Mouse (Mus musculus) liver, embryonic 16.5 days (tissue): ENCODE results near the gene Rin2. TPM values are rescaled to one million over a fixed set of nuclear protein-coding genes. Genes with fewer than 3 reads are reported as not detected.
"Not testable (repeated sequence)": the region's sequence is repeated elsewhere in the genome, so short reads cannot be mapped to it uniquely, and the experiment has no call there.

Source experiments
- ATAC-seq: fragments of 200-750 bp; cut with Nextera tagmentation; 2 replicates; pipeline ENCODE4 v1.8.0; 2017; ENCODE audit warnings: low read depth, mild to moderate bottlenecking, moderate number of reproducible peaks, moderate library complexity
- H3K27ac ChIP-seq: fragments of 300-500 bp; sonication (generic); 2 replicates; pipeline ENCODE4 v1.5.1; 2014; ENCODE audit warnings: mild to moderate bottlenecking, low read length
- H3K27me3 ChIP-seq: fragments of 300-500 bp; sonication (generic); 2 replicates; pipeline ENCODE4 v1.6.1; 2014; ENCODE audit warnings: low read depth, low read length, mixed read lengths; ENCODE audit not compliant: control insufficient read depth, insufficient read depth
- H3K36me3 ChIP-seq: fragments of 300-500 bp; sonication (generic); 2 replicates; pipeline ENCODE4 v1.6.1; 2014; ENCODE audit warnings: mild to moderate bottlenecking; ENCODE audit not compliant: control insufficient read depth, insufficient read depth
- H3K4me1 ChIP-seq: fragments of 300-500 bp; sonication (generic); 2 replicates; pipeline ENCODE4 v1.6.1; 2014; ENCODE audit warnings: low read depth, low read length, mixed read lengths; ENCODE audit not compliant: control insufficient read depth
- H3K4me2 ChIP-seq: fragments of 300-500 bp; sonication (generic); 2 replicates; pipeline ENCODE4 v1.6.1; 2014; ENCODE audit warnings: low read depth, low read length, mixed read lengths
- H3K4me3 ChIP-seq: fragments of 300-500 bp; sonication (generic); 2 replicates; pipeline ENCODE4 v1.5.1; 2014; ENCODE audit warnings: low read depth, mild to moderate bottlenecking, low read length
- H3K9ac ChIP-seq: fragments of 300-500 bp; sonication (generic); 2 replicates; pipeline ENCODE4 v1.6.1; 2014; ENCODE audit warnings: low read depth, low read length
- H3K9me3 ChIP-seq: fragments of 300-500 bp; sonication (generic); replicated peaks from 2 replicates; pipeline ENCODE4 v1.6.1; 2016; ENCODE audit warnings: low read length; ENCODE audit not compliant: control insufficient read depth
- WGBS: fragments of 180-500 bp; shearing (Covaris S2); extraction: QIAGEN DNeasy Blood & Tissue Kit; methylation state at CpG from one replicate; pipeline ENCODE4 v1.1.7; 2014; ENCODE audit not compliant: insufficient replicate concordance; 5-methylcytosine and 5-hydroxymethylcytosine counted together
- polyA plus RNA-seq: library from polyadenylated mRNA; unstranded; fragments of >200 nt; fragmentation: Nextera tagmentation; extraction: Ambion mirVana; gene quantifications from 2 replicates; pipeline ENCODE4 v1.2.1, GENCODE M21; 2015

Gene Rin2
- polyA plus RNA-seq, 1 experiment from 2014 or later: 2.6 TPM

DNA sequence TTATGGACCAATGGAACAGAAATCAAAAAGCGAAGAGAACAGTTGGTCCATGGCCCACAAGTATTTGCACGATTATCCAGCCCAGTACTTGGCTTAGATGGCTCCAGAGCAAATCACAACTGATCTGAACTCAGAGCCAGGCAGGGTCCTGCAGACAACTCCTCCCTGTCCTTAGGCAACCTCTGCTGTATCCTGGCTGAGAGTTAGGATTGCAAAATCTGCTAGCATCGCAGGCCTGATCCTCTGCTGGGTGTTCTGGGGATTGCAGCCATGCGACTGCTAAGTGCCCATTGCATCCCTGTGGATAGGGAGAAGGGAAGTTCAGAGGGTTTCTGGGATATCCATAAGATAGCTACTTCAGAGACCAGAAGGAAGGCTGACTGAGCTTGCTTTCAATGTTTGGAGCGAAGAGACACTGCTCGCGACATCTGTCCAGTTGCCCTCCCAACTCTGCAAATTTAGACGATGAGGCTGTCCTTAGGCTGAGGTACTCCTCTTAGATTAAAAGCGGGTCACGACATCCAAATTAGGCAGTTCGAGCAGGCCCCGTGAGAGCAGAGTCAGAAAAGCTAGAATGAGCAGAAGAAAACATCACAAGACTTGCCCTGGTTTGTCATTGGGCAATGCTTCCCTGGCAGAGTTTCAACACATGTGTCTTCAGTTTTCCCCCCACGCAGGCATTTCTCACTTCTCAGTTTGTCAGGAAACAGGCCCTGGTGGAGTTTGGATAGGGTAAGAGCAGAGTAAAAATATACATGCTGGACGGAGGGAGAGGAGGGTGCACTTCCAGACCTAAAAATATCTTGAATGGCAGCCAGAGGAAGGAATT lies 213.1 kb downstream of the Rin2 start:
- Histone ChIP-seq H3K4me2 (no peak overlapping the region), H3K36me3 (no peaks in the 10 kb centered on the region), H3K4me1 (no peaks in the 10 kb centered on the region; the same call in 1 of the 2 replicates), H3K27me3 (no peaks in the 10 kb centered on the region), H3K27ac (peak overlapping the region; percentile 72), H3K9me3 (no peaks in the 10 kb centered on the region), H3K4me3 (no peak overlapping the region), H3K9ac (no peak overlapping the region)
- ATAC-seq: peak; percentile 57
- 49% methylated on average over 14 of the region's 14 CpGs for whole genome bisulfite sequencing

DNA sequence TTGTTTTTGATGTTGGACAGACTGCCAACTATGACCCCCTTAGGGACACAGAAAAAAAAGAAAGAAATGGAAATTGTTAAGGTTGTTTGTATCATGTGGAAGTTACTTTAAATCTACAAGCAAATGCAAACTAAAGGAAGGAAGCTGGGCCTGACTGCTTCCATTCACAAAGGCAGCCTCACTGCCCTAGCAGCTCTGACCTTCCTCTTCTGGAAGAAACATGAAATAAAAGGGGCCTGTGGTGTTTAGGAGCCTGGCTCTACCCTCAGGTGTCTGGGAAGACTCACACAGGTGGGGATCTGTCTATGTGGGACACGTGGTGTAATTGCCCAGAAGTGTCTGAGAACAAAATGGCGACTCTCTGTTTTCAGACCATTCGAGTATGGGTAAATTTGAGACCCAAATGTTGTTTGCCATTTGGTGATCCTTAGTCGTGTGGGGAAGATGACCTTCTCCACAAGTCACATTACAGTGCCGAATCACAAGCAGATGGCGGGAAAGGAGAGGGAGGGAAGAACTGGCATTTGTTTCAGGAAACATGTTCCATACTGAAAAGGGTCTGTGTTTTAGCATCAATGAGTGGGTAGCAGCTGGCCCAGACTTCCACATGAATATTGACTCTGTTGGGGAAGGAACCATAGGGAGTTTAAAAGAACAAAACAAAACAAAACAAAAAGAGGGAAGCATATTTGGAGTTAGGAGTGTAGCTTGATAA lies 213.9 kb downstream of the Rin2 start:
- H3K27me3 ChIP-seq: no peaks in the 10 kb centered on the region
- no peaks in the 10 kb centered on the region for H3K9me3 ChIP-seq
- H3K9ac ChIP-seq: no peak overlapping the region
- H3K4me3 ChIP-seq: no peak overlapping the region
- H3K36me3 ChIP-seq: no peaks in the 10 kb centered on the region
- 52% methylated on average over 6 of the region's 6 CpGs for WGBS
- peak overlapping the region; percentile 51 for H3K27ac ChIP-seq
- no peak overlapping the region for H3K4me2 ChIP-seq
- no peak; the same call in 1 of the 2 replicates for ATAC-seq
- H3K4me1 ChIP-seq: no peaks in the 10 kb centered on the region; the same call in 1 of the 2 replicates

DNA sequence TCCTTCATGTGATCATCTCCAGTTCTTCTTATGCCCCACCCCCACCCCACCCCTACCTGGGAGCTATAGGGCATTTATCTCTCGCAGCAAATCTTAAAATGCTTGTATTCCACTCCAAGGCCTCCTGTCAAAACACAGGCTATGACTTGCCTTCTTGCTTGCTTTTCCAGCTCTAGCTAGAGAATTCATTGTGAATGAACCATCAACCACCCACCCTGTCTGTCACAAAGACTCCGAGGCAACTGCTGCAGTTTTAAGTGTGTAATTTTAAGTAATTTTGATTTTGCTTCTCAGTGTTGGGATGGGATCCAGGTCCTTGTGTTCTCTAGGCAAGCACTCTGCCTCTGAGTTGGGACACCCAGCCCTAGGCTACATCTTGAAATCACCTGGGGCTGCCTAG lies 215.6 kb downstream of the Rin2 start:
- H3K27ac ChIP-seq: no peak overlapping the region
- WGBS: 46% methylated on average over 2 of the region's 2 CpGs

DNA sequence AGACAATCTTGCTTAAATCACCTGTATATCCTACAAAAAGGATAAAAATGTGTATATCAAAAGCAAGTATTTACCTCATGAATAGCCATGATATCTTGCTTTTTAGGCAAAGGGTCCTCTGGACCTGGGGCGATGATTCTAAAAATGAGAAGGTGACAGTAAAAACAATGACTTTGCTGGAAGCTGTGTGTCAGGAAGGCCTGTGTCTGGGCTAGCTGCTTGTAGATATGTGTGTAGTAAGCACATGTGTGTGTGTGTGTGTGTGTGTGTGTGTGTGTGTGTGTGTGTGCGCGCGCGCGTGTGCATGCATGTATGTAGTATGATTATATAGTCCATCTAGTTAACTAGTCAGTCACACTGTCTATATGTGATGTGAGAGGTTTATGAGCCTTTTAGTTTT lies 218.7 kb downstream of the Rin2 start:
- ATAC-seq: no peak
- H3K27ac ChIP-seq: no peak overlapping the region
- H3K9ac ChIP-seq: no peak overlapping the region
- no peak overlapping the region for H3K4me3 ChIP-seq
- no peaks in the 10 kb centered on the region for H3K4me1 ChIP-seq
- no peaks in the 10 kb centered on the region for H3K9me3 ChIP-seq
- 93% methylated on average over 6 of the region's 6 CpGs for WGBS
- H3K4me2 ChIP-seq: no peak overlapping the region
- H3K36me3 ChIP-seq: no peaks in the 10 kb centered on the region
- H3K27me3 ChIP-seq: no peaks in the 10 kb centered on the region

More for the DNA sequence above, 215.6 kb downstream of the Rin2 start:
- ATAC-seq: no peak
- Histone ChIP-seq H3K4me3 (no peak overlapping the region), H3K36me3 (no peaks in the 10 kb centered on the region), H3K4me1 (no peaks in the 10 kb centered on the region; the same call in 1 of the 2 replicates), H3K9ac (no peak overlapping the region), H3K4me2 (no peak overlapping the region), H3K27me3 (no peaks in the 10 kb centered on the region), H3K9me3 (no peaks in the 10 kb centered on the region)

DNA sequence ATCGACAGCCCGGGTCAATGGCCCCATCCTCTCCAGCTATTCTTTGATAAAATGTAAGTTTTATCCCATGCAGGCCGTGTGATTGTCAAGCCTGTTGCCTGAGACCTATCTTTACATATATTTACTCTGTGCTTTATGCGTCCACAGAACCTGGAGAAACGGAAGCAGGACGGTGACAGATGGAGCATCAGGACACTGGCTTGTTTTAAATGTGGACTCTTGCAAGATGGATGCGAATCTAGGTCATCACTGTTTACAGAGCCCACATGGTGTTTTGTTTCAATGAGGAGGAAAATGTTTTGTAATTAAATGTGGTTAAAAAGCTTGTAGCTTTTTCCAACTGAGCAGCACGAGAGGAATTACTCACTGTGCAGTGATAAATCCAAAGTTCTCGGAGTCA lies 223.1 kb downstream of the Rin2 start:
- Histone ChIP-seq H3K27ac (no peak overlapping the region), H3K36me3 (no peaks in the 10 kb centered on the region), H3K27me3 (no peaks in the 10 kb centered on the region), H3K4me3 (no peak overlapping the region), H3K4me2 (no peak overlapping the region), H3K9ac (no peak overlapping the region), H3K4me1 (0 out of 2 replicates have a peak, but pooled peaks cover 2% of the 10 kb centered on the region), H3K9me3 (no peaks in the 10 kb centered on the region)
- 66% methylated on average over 9 of the region's 9 CpGs for WGBS
- no peak for ATAC-seq

DNA sequence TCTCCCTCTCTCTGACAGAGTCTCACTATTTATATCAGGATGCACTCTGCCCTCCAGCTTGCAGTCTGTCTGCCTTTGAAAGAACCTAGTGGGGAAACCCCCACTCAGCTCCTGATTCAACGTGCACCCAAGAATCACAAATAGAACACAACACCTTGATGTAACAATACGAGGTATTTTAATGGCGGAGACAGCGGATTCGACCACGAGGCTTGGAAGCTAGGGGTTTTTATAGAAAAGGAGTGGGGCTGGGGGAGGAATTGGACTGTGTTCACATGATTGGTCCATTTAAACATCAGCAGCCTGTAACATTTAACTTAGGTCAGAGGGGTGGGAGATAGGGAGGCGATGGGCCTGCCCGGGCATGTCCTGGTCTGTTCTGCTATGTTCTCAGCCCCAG lies 225.3 kb downstream of the Rin2 start:
- not testable (repeated sequence) for H3K4me3 ChIP-seq, H3K9me3 ChIP-seq, H3K9ac ChIP-seq, H3K36me3 ChIP-seq, H3K4me2 ChIP-seq, H3K27me3 ChIP-seq, H3K27ac ChIP-seq, ATAC-seq
- WGBS: 60% methylated on average over 6 of the region's 8 CpGs
- H3K4me1 ChIP-seq: peaks cover 15% of the 10 kb centered on the region

DNA sequence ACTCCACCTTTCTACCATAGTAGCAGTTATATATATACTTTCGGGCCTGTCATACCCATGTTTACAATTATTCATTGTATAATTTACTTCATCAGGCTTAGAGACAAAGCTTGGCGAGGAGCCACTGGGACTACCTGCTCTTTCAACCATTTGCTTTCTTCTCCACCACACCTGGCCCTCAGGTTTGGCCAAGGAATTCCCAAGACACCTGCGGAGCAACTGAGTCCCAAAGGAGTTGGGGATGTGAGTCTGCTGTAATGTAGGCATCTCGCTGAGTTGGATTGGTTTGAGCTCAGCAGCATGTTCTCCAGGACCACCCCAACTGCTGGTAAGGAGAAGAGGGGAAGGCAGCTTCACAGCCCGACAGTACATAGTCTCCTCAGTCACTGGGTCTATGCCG lies 226.8 kb downstream of the Rin2 start, which contains the start of gene Naa20:
Naa20 (plus strand) TSS at position 239 of the 400 bp plus-strand sequence.
- 73% methylated on average over 6 of the region's 6 CpGs for WGBS
- ATAC-seq: no peak

DNA sequence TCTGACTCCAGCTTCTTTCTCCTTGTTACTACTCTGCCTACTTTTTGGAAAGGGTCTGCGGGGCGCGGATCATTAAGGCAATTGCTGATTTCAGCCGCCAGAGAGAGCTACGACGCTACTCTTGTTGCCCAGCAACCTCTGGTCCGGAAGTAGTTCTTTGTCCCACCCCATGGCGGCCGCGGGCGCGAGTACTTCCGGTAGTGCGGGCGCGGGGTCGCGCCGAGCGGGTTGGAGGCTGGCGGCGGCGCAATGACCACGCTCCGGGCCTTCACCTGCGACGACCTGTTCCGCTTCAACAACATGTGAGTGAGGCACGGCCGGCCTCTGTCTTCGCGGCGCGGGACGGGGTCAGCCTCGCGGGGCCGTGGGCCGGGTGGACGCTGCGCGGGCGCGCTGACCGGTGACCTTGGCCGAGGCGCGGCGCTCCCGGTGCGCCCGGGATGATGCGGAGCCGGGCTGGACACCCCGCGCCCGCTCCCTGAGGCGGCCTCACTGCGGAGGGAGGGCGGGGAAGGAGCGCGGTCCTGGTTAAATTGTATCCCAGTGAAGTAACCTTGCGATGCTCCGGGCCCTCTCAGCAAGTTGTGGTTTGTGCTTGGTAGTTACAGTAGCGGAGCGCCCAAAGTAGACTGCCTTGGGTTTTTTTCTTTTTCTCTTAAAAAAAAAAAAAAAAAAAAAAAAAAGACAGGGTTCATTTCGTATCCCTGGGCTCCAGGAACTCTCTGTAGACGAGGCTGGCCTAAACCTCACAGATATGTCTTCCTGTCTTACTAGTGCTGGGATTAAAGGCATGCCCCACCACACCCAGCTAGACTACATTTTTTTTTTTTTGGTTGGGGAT lies 228.3 kb downstream of the Rin2 start:
- Histone ChIP-seq H3K9me3 (no peaks in the 10 kb centered on the region), H3K27ac (peak overlapping the region; percentile 78), H3K27me3 (no peaks in the 10 kb centered on the region), H3K9ac (peak overlapping the region; percentile 86), H3K4me3 (peak overlapping the region; percentile 88), H3K4me2 (peak overlapping the region; percentile 73), H3K4me1 (peaks cover 15% of the 10 kb centered on the region), H3K36me3 (no peaks in the 10 kb centered on the region)
- peak; percentile 97 for ATAC-seq
- under 1% methylated on average over 68 of the region's 68 CpGs for WGBS

More for the DNA sequence above, 226.8 kb downstream of the Rin2 start, which contains the start of gene Naa20:
- Histone ChIP-seq H3K4me1 (peaks cover 15% of the 10 kb centered on the region), H3K4me2 (peak within 1 kb of the TSS; percentile 73), H3K4me3 (peak within 1 kb of the TSS; percentile 88), H3K27me3 (no peaks in the 10 kb centered on the region), H3K9ac (peak within 1 kb of the TSS; percentile 86; the same call in 1 of the 2 replicates), H3K9me3 (no peaks in the 10 kb centered on the region), H3K27ac (no peak within 1 kb of the TSS), H3K36me3 (no peaks in the 10 kb centered on the region)
